Mouse (Mus musculus) heart, embryonic 16.5 days (tissue): ENCODE data around the gene Wnt7b. TPM values are rescaled to one million over a fixed set of nuclear protein-coding genes. Genes with fewer than 3 reads are reported as not detected.
A peak's percentile ranks its signal among the peaks of the same experiment; 100 is the strongest.

Experiments used
- ATAC-seq: fragments of 200-750 bp; cut with Nextera tagmentation; replicated peaks from 2 replicates; pipeline ENCODE4 v1.8.0; 2017; ENCODE audit warnings: moderate number of reproducible peaks; ENCODE audit not compliant: insufficient read depth, low FRiP score; ENCODE audit errors: extremely low read depth
- H3K27ac ChIP-seq: fragments of 300-500 bp; sonication (generic); 2 replicates; pipeline ENCODE4 v1.5.1; 2014; ENCODE audit warnings: mild to moderate bottlenecking, low read length, control low read depth, moderate library complexity
- H3K27me3 ChIP-seq: fragments of 300-500 bp; sonication (generic); 2 replicates; pipeline ENCODE4 v1.6.1; 2014; ENCODE audit warnings: low read length, mixed read lengths; ENCODE audit not compliant: control insufficient read depth, insufficient read depth
- H3K36me3 ChIP-seq: fragments of 300-500 bp; sonication (generic); 2 replicates; pipeline ENCODE4 v1.6.1; 2014; ENCODE audit not compliant: control insufficient read depth, insufficient read depth
- H3K4me1 ChIP-seq: fragments of 300-500 bp; sonication (generic); 2 replicates; pipeline ENCODE4 v1.6.1; 2014; ENCODE audit warnings: low read length, mixed read lengths; ENCODE audit not compliant: control insufficient read depth, insufficient read depth
- H3K4me2 ChIP-seq: fragments of 300-500 bp; sonication (generic); 2 replicates; pipeline ENCODE4 v1.6.1; 2014; ENCODE audit warnings: low read depth, mild to moderate bottlenecking, control low read depth, low read length
- H3K4me3 ChIP-seq: fragments of 300-500 bp; sonication (generic); 2 replicates; pipeline ENCODE4 v1.5.1; 2014; ENCODE audit warnings: mild to moderate bottlenecking, control low read depth, low read length
- H3K9ac ChIP-seq: fragments of 300-500 bp; sonication (generic); 2 replicates; pipeline ENCODE4 v1.6.1; 2014; ENCODE audit warnings: low read length, control low read depth
- H3K9me3 ChIP-seq: fragments of 300-500 bp; sonication (generic); replicated peaks from 2 replicates; pipeline ENCODE4 v1.6.1; 2016; ENCODE audit warnings: low read length; ENCODE audit not compliant: control insufficient read depth
- WGBS: fragments of 180-500 bp; shearing (Covaris S2); extraction: QIAGEN DNeasy Blood & Tissue Kit; methylation state at CpG from one replicate; pipeline ENCODE4 v1.1.7; 2014; 5-methylcytosine and 5-hydroxymethylcytosine counted together
- polyA plus RNA-seq: library from polyadenylated mRNA; unstranded; fragments of >200 nt; fragmentation: Nextera tagmentation; extraction: Ambion mirVana; gene quantifications from 2 replicates; pipeline ENCODE4 v1.2.1, GENCODE M21; 2015

Gene Wnt7b
- polyA plus RNA-seq, 1 experiment from 2014 or later: 0.97 TPM

- WGBS: 2% methylated on average over 59 of the region's 61 CpGs
- H3K9me3 ChIP-seq: no peaks in the 10 kb centered on the region
- no peak overlapping the region for H3K27ac ChIP-seq
- no peak overlapping the region for H3K9ac ChIP-seq
- H3K4me1 ChIP-seq: peaks cover 17% of the 10 kb centered on the region
- no peaks in the 10 kb centered on the region for H3K36me3 ChIP-seq
- H3K27me3 ChIP-seq: peaks cover 93% of the 10 kb centered on the region
- H3K4me2 ChIP-seq: peak overlapping the region; percentile 20
- no peak for ATAC-seq
- H3K4me3 ChIP-seq: peak overlapping the region; percentile 11; the same call in 1 of the 2 replicates
Measured at GRCm38 (mm10) chr15:85576511-85577440, 5.5 kb downstream of the Wnt7b start.

- H3K27me3 ChIP-seq: peaks cover 91% of the 10 kb centered on the region
- 2% methylated on average over 20 of the region's 20 CpGs for WGBS
- no peak overlapping the region for H3K9ac ChIP-seq
- peak overlapping the region; percentile 20 for H3K4me2 ChIP-seq
- ATAC-seq: no peak
- no peaks in the 10 kb centered on the region for H3K36me3 ChIP-seq
- peaks cover 11% of the 10 kb centered on the region for H3K4me1 ChIP-seq
- H3K9me3 ChIP-seq: no peaks in the 10 kb centered on the region
- no peak overlapping the region for H3K27ac ChIP-seq
- peak overlapping the region; percentile 3; the same call in 1 of the 2 replicates for H3K4me3 ChIP-seq
Measured at GRCm38 (mm10) chr15:85576110-85576509, 6.2 kb downstream of the Wnt7b start.

- H3K27ac ChIP-seq: no peak overlapping the region
- H3K4me2 ChIP-seq: no peak overlapping the region
- no peak for ATAC-seq
- H3K4me1 ChIP-seq: peaks cover 7% of the 10 kb centered on the region; the same call in 1 of the 2 replicates
- H3K9ac ChIP-seq: no peak overlapping the region
- 78% methylated on average over 8 of the region's 8 CpGs for WGBS
- no peak overlapping the region for H3K4me3 ChIP-seq
- H3K9me3 ChIP-seq: no peaks in the 10 kb centered on the region
- H3K27me3 ChIP-seq: peaks cover 78% of the 10 kb centered on the region
- no peaks in the 10 kb centered on the region for H3K36me3 ChIP-seq
Measured at GRCm38 (mm10) chr15:85574558-85574957, 7.7 kb downstream of the Wnt7b start.

- WGBS: 52% methylated on average over 5 of the region's 5 CpGs
- Histone ChIP-seq H3K4me2 (no peak overlapping the region), H3K9ac (no peak overlapping the region), H3K27ac (no peak overlapping the region), H3K4me3 (no peak overlapping the region), H3K4me1 (peaks cover 7% of the 10 kb centered on the region; the same call in 1 of the 2 replicates), H3K9me3 (no peaks in the 10 kb centered on the region), H3K27me3 (peaks cover 74% of the 10 kb centered on the region), H3K36me3 (no peaks in the 10 kb centered on the region)
- no peak for ATAC-seq
Measured at GRCm38 (mm10) chr15:85574086-85574485, 8.2 kb downstream of the Wnt7b start.

- H3K9ac ChIP-seq: no peak overlapping the region
- H3K4me2 ChIP-seq: no peak overlapping the region
- ATAC-seq: no peak
- no peaks in the 10 kb centered on the region for H3K9me3 ChIP-seq
- no peaks in the 10 kb centered on the region for H3K36me3 ChIP-seq
- H3K27ac ChIP-seq: no peak overlapping the region
- peaks cover 60% of the 10 kb centered on the region for H3K27me3 ChIP-seq
- peaks cover 5% of the 10 kb centered on the region; the same call in 1 of the 2 replicates for H3K4me1 ChIP-seq
- 58% methylated on average over 8 of the region's 8 CpGs for WGBS
- H3K4me3 ChIP-seq: no peak overlapping the region
Measured at GRCm38 (mm10) chr15:85572619-85573254, 9.5 kb downstream of the Wnt7b start.

GRCm38 (mm10) chr15:85569995-85570734, 12.1 kb downstream of the Wnt7b start:
- H3K4me3 ChIP-seq: no peak overlapping the region
- no peaks in the 10 kb centered on the region for H3K36me3 ChIP-seq
- no peak overlapping the region for H3K4me2 ChIP-seq
- no peaks in the 10 kb centered on the region for H3K4me1 ChIP-seq
- H3K27ac ChIP-seq: no peak overlapping the region
- ATAC-seq: no peak
- WGBS: 65% methylated on average over 8 of the region's 8 CpGs
- H3K9ac ChIP-seq: no peak overlapping the region
- H3K27me3 ChIP-seq: peaks cover 39% of the 10 kb centered on the region
- H3K9me3 ChIP-seq: no peaks in the 10 kb centered on the region

- Histone ChIP-seq H3K9ac (no peak overlapping the region), H3K4me1 (no peaks in the 10 kb centered on the region), H3K36me3 (no peaks in the 10 kb centered on the region), H3K4me2 (no peak overlapping the region), H3K4me3 (no peak overlapping the region), H3K27ac (no peak overlapping the region), H3K27me3 (peaks cover 30% of the 10 kb centered on the region), H3K9me3 (no peaks in the 10 kb centered on the region)
- no peak for ATAC-seq
- 52% methylated on average over 2 of the region's 2 CpGs for WGBS
Measured at GRCm38 (mm10) chr15:85569167-85569797, 13.0 kb downstream of the Wnt7b start.

- no peak for ATAC-seq
- H3K4me1 ChIP-seq: no peaks in the 10 kb centered on the region
- no peak overlapping the region for H3K4me2 ChIP-seq
- H3K27me3 ChIP-seq: peaks cover 21% of the 10 kb centered on the region
- H3K4me3 ChIP-seq: no peak overlapping the region
- H3K36me3 ChIP-seq: no peaks in the 10 kb centered on the region
- no peak overlapping the region for H3K9ac ChIP-seq
- H3K27ac ChIP-seq: no peak overlapping the region
- H3K9me3 ChIP-seq: no peaks in the 10 kb centered on the region
- WGBS: 66% methylated on average over 3 of the region's 3 CpGs
Measured at GRCm38 (mm10) chr15:85568402-85568801, 13.9 kb downstream of the Wnt7b start.
